Mouse (Mus musculus): ENCODE data around the gene Ptprn2.

DNA sequence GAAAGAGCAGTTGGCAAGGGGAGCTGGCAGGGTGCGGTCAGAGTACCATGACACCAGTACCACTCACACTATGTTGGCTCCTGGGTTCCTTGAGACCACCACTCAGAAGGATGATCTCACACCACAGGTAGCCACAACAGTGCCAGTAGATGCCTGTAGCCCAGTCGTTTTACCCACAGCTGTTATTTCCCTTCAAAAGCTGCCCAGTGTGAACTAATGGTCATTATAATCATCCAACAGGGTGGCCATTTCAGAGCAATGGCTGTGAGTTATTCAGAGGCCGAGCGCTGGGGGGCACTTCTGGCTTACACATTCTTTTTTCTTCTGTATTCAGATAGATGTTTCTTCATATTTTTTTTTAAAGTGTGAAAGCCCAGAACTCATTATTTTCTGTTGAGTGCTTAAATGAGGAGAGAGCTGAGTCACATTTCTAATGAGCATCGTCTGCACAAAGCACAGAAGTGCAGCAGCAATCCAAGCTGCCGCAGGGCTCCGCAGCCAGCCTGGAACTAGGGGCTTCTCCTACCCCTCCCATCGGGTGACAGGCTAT lies 357.3 kb downstream of the Ptprn2 start:
- TF ChIP-seq E2F4 (IDR thresholded peaks at IDR 0.05; ENCODE audit: insufficient read depth) (no peak), POLR2A (IDR thresholded peaks at IDR 0.05; ENCODE audit: insufficient read length, low read depth) (no peak)
